8 mouse cellular contexts compared by ENCODE assay signal in the genomic region with DNA sequence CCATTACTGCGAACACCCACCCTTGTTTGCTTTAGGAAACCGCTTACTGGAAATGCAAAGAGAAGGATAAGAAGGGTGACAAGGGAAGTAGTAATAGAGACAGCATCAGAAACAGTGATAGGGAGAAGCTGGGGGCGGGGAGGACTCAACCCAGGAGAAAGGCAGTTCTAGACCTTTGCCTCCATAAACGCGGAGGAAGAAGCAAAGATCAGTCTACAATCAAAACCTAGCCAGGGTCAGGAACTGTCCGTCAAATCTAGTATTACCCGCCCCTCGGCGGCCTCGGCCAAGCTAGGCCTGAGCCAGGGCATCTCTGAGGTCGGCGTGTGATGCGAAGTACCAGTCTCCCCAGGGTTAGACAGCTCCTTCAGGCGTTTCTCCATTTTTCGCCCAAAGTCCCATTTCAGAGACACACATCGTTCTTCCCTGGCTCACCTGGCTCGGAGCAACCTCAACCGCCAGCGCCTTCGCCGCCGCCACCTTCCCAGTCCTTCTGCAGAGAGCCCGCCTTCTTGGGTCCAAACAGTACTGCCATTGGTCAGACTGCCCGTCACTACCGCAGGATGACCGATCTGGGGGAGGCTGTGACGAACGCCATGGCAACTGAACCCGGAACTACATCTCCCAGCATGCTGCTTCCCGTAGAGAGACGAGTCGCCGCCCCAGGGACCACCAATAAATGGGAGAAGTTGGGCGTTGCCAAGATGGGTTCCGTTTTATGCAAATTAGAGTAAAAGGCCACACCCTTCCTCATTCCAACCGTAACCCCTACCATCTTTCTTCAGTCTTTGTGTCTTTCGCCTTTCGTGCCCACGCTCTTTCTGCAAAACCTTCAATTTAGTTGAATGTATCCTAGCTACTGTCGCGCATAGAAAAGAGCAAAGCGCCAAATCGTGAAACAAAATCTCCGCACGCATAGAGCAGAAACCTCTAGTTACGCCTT. TPM values are rescaled to one million over a fixed set of nuclear protein-coding genes. Genes with fewer than 3 reads are reported as not detected.
DNase-seq lines count a peak whose midpoint lies in the region; ATAC-seq and TF ChIP-seq lines count a peak whose summit lies in the region.

Cryzl1 (minus strand) TSS at position 853 of the 943 bp plus-strand sequence.

- H3K27ac ChIP-seq in hindbrain, embryonic 13.5 days: peak within 1 kb of the TSS; percentile 97

- peaks cover 48% of the 10 kb centered on the region for H3K4me1 ChIP-seq in hindbrain, embryonic 13.5 days (replicated peaks)

- H3K9ac ChIP-seq in hindbrain, embryonic 13.5 days: peak within 1 kb of the TSS; percentile 98

- peaks cover 5% of the 10 kb centered on the region for H3K36me3 ChIP-seq in hindbrain, embryonic 13.5 days

- peak; percentile 85 for ATAC-seq in Patski
- peak; percentile 95 for ATAC-seq in hindbrain, embryonic 13.5 days (ENCODE audit: low FRiP score)

- peak within 1 kb of the TSS; percentile 91 for H3K4me3 ChIP-seq in hindbrain, embryonic 13.5 days

- POLR2A ChIA-PET in Patski (lab: Charles Lee): no interaction called here

- CTCF ChIA-PET in Patski (lab: Charles Lee): no interaction called here

- no peaks in the 10 kb centered on the region for H3K9me3 ChIP-seq in hindbrain, embryonic 13.5 days

- under 1% methylated on average over 46 of the region's 46 CpGs for WGBS in hindbrain, embryonic 13.5 days

- H3K27me3 ChIP-seq in Patski: no peaks in the 10 kb centered on the region
- no peaks in the 10 kb centered on the region for H3K27me3 ChIP-seq in hindbrain, embryonic 13.5 days

- TF ChIP-seq CTCF in Patski (IDR thresholded peaks at IDR 0.05): no peak

- peak; percentile 95 for DNase-seq in Patski (ENCODE audit: low read depth, low spot score)
- peak; percentile 99 for DNase-seq in cerebellum, postnatal 14 days
- peak; percentile 96 to 98 for DNase-seq in frontal cortex, postnatal 14 days (ENCODE audit: low spot score in 2 of 2)
- DNase-seq in layer of hippocampus, postnatal 25 days (ENCODE audit: extremely low spot score in 1 of 2, low spot score in 1 of 2): peak; percentile 84 to 89
- DNase-seq in lung, postnatal 25 days (ENCODE audit: low spot score): peak; percentile 100
- peak; percentile 99 for DNase-seq in retina, embryonic 14.5 days (ENCODE audit: low spot score)
- peak; percentile 87 for DNase-seq in thymus, postnatal 4 days

- in situ Hi-C loops in Patski (cut with MboI; ENCODE audit: low pct_unique_long_range_greater_than_20kb): loop anchor here (25.0 kb wide), 1 partner anchor 734 kb away; the partner anchor contains the start of gene Rcan1

- H3K4me2 ChIP-seq in hindbrain, embryonic 13.5 days: peak within 1 kb of the TSS; percentile 79

RNA-seq across cellular contexts. Expression of gene Cryzl1, which starts in this region (rescaled TPM):
- 82.3 TPM for polyA plus RNA-seq in Patski (2021)
- 95.5 and 97.1 TPM in 2 replicates for polyA plus RNA-seq in hindbrain, embryonic 13.5 days (2015; fragmentation: Nextera tagmentation; extraction: Ambion mirVana)
- 100 to 1,000 TPM in 1 of 2 experiments, 10 to 100 TPM in 1; 87.4 to 109 TPM for total RNA-seq in layer of hippocampus, postnatal 25 days (2021)

Comparison
In these comparisons a context has a peak if more than half of its experiments do, and no peak if none do; other contexts are left out.
1. Peak in every context shown above with its lines: DNase-seq, ATAC-seq, H3K4me3 ChIP-seq and H3K27ac ChIP-seq.